Mouse (Mus musculus) ES-E14 (cell line): Measurements from ENCODE around the gene Nfkbia.

Source experiments
- HCFC1 ChIP-seq: IDR thresholded peaks from 2 replicates; pipeline ENCODE4 v1.6.1; 2012; ENCODE audit warnings: low read length, inconsistent platforms, borderline replicate concordance; ENCODE audit not compliant: insufficient read depth
- MAFK ChIP-seq: IDR thresholded peaks from 2 replicates; pipeline ENCODE4 v1.6.1; 2014; ENCODE audit warnings: mild to moderate bottlenecking, low read depth, low read length, inconsistent platforms; ENCODE audit not compliant: insufficient read depth
- ZC3H11A ChIP-seq: IDR thresholded peaks from 2 replicates; pipeline ENCODE4 v1.6.1; 2012; ENCODE audit warnings: low read depth, mild to moderate bottlenecking, inconsistent platforms, low read length, borderline replicate concordance
- ZNF384 ChIP-seq: IDR thresholded peaks from 2 replicates; pipeline ENCODE4 v1.6.1; 2012; ENCODE audit warnings: low read depth, low read length, inconsistent platforms

DNA sequence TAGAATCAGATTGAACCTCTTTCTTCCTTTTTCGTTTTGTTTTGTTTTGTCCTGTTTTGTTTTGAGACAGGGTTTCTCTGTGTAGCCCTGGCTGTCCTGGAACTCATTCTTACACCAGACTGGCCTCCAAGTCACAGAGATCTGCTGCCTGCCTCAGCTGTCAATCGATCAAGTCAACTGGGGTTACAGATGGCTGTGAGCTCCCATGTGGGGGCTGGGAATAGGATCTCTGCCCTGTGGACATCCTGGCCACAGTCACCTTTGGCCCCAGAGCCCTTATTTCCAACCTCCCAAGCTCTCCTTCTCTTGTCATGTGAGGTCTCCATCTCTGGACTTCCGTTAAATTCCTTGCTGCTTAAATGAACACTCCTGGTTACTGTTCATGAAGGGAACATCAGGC, 13.5 kb downstream of the Nfkbia start:
- no peak for TF ChIP-seq MAFK
- TF ChIP-seq HCFC1 = no peak
- no peak for TF ChIP-seq ZNF384
- TF ChIP-seq ZC3H11A = no peak
